Mouse (Mus musculus): ENCODE results near the gene 4930447C04Rik.

GRCm38 (mm10) chr12:72958446-72958845, 17.9 kb upstream of the 4930447C04Rik start:
- no peak for TF ChIP-seq POLR2A (IDR thresholded peaks at IDR 0.05; ENCODE audit: extremely low read depth, insufficient read depth, low read length)
- no peak for TF ChIP-seq CTCF (IDR thresholded peaks at IDR 0.05; ENCODE audit: extremely low read depth, insufficient read depth, low read length)
